Mouse (Mus musculus) gastrocnemius, adult 2 months (tissue): ENCODE results near the gene Dysf. TPM values are rescaled to one million over a fixed set of nuclear protein-coding genes. Genes with fewer than 3 reads are reported as not detected.

Source experiments
- DNase-seq: peaks from one replicate; pipeline ENCODE4 v3.0.0; 2022
- H3K27ac ChIP-seq: fragments of 200-600 bp; 2 replicates; pipeline ENCODE4 v1.8.1; 2022; ENCODE audit warnings: mild to moderate bottlenecking
- H3K4me3 ChIP-seq: fragments of 200-600 bp; 2 replicates; pipeline ENCODE4 v1.8.1; 2022; ENCODE audit warnings: mild to moderate bottlenecking, moderate library complexity
- CTCF ChIP-seq: fragments of 200-600 bp; IDR thresholded peaks from 2 replicates; pipeline ENCODE4 v1.8.1; 2022; ENCODE audit warnings: antibody characterized with exemption, mild to moderate bottlenecking, moderate library complexity
- intact Hi-C: fragments of 180-260 bp; cut with DNase I; formaldehyde crosslinking; loops from one replicate; pipeline ENCODE4 v1.15.1; 2025
- total RNA-seq, 2 experiments: library from RNA; stranded (reverse); gene quantifications; 2 replicates each; pipeline ENCODE4 v1.2.3; 2021

Dysf gene
- total RNA-seq, 2 experiments from 2014 or later, result 70.1 to 76.4 TPM

DNA sequence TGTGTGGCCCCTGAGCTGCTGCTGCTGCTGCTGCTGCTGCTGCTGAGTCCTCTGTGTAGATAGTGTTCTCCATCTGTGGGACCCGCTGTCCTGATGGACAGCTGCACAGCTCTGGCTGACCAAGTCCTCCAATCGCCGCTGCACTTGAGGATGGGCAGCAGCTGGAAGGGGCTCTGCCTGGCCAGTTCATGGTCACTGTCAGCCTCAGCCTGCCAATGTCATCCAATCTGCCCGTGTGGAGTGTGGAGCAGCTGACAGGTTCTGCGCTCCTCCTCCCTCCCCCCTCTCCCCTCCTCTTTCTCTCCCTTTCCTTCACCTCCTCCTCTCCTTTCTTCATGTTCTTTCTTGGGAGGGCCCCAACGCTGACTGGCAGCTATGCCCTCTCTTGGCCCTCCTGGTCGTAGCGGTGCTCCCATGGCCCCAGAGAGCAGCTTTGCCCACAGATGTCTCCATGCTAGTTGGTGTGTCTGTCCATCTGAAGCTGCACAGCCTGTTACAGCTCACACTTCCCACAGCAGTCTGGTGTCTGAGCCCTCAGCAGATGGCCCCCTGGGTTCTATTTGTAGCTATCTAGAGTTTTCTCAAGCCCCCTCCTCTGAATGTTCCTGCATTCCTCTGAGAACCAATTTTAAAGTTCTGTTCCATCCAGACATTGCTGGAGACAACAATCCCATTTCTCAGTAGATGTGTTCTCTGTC lies 223.8 kb downstream of the Dysf start:
- DNase-seq, result peak; percentile 78
- peak overlapping the region; percentile 62 for H3K27ac ChIP-seq
- TF ChIP-seq CTCF, result no peak
- 0 out of 2 replicates have a peak overlapping the region, but pooled peaks have one; percentile 9 for H3K4me3 ChIP-seq
- intact Hi-C loops, result no loop called here

DNA sequence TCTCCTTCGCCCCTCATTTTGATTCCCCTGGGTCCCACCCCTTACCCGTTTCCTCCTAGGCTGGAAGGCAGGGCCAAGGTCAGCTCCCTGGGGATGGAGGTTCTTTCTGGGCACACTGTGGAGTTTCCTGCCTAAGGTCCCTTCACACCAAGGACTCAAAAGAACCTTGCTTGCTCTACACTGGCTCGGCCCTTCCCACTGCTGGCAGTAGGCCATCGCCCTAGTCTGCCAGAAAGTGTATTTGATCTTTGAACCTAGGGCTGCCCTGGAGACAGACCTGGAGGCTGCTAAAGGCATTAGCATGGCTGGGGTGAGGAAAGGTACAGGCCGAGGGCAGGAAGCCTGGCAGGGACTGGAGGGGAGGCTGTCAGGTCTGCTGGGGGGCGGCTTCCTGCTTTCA lies 225.4 kb downstream of the Dysf start:
- peak; percentile 69 for DNase-seq
- H3K27ac ChIP-seq, result 0 out of 2 replicates have a peak overlapping the region, but pooled peaks have one; percentile 20
- TF ChIP-seq CTCF, result no peak
- intact Hi-C loops, result no loop called here
- no peak overlapping the region for H3K4me3 ChIP-seq

DNA sequence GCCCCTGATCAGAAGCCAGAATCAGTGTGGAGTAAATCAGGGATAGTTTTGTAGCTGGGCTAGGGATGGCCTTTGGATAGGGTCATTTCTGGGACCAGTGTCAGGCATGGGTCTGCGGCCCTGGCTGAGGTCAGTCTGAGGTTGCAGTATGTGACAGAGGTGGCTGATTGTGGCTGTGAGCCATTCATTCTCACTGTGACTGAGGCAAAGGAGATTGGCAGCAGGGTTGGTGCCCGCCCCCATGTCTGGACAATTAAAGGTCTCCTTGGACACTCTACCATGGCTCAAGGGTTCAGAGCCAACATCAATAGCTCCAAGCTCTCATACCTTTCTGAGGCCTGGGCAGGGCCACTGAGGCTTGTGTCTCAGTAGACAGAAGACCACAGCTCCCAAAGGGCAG lies 227.0 kb downstream of the Dysf start:
- intact Hi-C loops, result no loop called here
- no peak overlapping the region for H3K4me3 ChIP-seq
- no peak for TF ChIP-seq CTCF
- no peak overlapping the region for H3K27ac ChIP-seq
- DNase-seq, result no peak

DNA sequence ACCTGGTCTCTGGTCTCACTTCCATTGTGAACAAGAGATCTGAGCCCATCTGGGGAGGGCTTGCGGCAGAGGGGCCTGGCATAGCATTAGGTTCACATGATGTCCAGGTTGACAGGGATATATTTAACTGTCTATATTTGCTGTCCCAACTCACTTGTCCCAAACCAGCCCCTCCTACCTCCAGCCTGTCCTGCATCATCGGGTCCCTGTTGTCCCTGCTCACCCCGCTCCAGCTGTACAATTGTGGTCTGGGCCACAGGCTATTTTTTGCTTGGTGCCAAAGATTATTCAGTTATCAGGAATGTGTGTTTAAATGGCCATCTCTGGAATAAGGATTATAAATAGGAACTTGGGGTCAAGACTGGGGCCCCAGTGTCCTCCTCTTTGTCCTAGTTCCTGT lies 235.0 kb downstream of the Dysf start:
- Histone ChIP-seq H3K4me3 (no peak overlapping the region), H3K27ac (peak overlapping the region; percentile 54)
- no peak for TF ChIP-seq CTCF
- intact Hi-C loops, result no loop called here
- no peak for DNase-seq

DNA sequence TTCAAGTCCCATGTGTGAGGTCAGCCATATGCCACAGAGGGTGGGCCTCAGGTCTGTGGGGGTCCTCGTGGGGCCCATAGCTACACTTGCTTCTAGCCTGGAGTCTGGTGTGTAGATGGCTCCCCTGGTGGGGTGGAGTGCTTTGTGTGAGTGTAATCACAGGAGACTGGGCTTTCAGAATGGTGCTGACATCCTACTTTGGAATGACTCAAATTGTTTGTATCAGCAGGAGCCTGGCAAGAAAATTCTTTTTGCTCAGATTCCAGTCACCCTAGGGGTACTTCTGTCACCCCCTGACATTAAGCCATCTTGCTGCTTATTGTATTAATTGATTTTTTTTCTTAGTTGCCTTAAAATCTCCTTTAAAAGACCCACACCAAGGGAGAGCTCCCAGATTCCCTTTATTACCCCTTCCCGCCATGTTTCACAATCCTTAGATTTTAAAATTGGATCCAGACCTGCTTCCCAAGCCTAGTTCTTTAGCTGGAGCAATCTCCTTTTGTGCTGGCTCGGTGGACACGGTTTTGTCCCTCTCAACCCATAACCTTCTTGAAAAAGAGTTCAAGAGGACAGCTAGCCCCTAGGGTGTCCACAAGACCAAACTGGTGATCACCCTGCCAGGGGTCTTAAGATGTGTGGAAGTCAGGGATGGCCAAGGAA lies 237.8 kb downstream of the Dysf start:
- Histone ChIP-seq H3K27ac (no peak overlapping the region), H3K4me3 (no peak overlapping the region)
- intact Hi-C loops, result no loop called here
- TF ChIP-seq CTCF, result no peak
- no peak for DNase-seq

DNA sequence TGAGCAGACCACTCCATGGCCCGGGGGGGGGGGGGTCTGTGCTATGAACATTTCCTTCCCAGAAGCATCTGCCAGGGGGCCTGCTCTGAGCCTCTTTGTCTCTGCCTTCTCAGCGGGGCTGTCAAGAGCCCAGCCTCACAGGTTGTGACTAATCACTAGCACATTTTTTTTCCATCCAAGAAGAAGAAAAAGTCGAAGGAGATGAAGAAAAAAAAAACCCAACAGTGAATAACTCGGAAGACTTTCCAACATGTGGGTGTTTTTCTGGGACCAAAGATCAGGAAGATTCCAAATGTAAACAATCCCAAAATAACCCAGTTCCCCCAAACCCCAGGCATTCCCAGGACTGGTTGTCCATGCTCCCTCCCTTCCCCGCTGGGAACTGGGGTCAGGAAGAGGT lies 238.6 kb downstream of the Dysf start:
- intact Hi-C loops, result no loop called here

More for the DNA sequence above, 238.6 kb downstream of the Dysf start:
- H3K27ac ChIP-seq, result no peak overlapping the region
- no peak for DNase-seq
- no peak for TF ChIP-seq CTCF
- no peak overlapping the region for H3K4me3 ChIP-seq

Other genes with a start within 250 kb of the Dysf start
- not detected for gene Ankrd53, start 245.9 kb upstream of the Dysf start, total RNA-seq
- gene Tex261, start 232.8 kb upstream of the Dysf start, total RNA-seq, result 10 to 100 TPM; 42.0 to 47.9 TPM
- 1 to 10 TPM; 5.3 to 5.5 TPM for gene Nagk, start 213.6 kb upstream of the Dysf start, total RNA-seq
- 100 to 1,000 TPM in 1 of 2 experiments, 10 to 100 TPM in 1; 89.1 to 102 TPM for gene Paip2b, start 176.8 kb upstream of the Dysf start, total RNA-seq
- 10 to 100 TPM; 50.4 to 52.1 TPM for gene Zfp638, start 141.5 kb upstream of the Dysf start, total RNA-seq